Mouse (Mus musculus) 3134 (cell line): ENCODE data around the gene S100a6.

ENCODE experiments used
- DNase-seq: peaks from one replicate; pipeline ENCODE4 v3.0.0-alpha.2; 2011; ENCODE audit warnings: low spot score; ENCODE audit not compliant: insufficient read length; ENCODE audit errors: extremely low read depth

The S100a6 gene

DNA sequence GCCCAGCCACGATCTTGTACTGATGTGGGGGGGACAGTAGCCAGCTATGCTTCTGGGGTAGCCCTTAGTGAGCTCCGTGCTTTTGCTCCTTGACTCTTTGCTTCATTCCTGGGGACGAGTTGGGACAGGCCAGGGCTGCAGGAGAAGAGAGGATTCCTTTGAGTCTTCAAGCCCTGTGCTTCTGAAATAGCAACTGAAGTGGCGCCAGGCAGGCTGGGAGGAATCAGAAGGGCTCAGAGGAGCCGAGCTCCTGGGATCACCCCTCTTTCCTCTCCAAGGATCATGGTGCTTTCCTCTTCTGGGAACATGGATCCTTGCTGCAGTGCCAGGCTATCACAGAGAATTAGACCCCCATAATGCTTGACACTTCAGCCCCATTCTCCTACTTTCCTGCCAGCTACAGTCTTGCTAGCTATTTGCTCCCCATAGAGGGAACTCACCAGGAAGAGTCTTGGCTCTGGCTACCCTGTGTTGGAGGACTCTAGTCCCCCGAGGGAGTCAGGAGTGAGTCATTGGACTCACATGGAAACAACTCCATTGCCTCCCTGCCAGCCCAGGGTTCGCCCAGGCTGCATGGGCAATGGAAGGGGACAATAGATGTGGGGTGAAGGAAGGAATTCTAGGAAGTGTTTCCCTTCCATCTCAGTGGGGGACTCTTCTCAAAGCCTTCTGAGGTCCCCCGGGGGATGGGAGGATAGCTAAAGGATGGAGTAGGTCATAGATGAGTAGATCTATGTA is 12.1 kb upstream of the S100a6 start:
- peak; percentile 71 for DNase-seq

DNA sequence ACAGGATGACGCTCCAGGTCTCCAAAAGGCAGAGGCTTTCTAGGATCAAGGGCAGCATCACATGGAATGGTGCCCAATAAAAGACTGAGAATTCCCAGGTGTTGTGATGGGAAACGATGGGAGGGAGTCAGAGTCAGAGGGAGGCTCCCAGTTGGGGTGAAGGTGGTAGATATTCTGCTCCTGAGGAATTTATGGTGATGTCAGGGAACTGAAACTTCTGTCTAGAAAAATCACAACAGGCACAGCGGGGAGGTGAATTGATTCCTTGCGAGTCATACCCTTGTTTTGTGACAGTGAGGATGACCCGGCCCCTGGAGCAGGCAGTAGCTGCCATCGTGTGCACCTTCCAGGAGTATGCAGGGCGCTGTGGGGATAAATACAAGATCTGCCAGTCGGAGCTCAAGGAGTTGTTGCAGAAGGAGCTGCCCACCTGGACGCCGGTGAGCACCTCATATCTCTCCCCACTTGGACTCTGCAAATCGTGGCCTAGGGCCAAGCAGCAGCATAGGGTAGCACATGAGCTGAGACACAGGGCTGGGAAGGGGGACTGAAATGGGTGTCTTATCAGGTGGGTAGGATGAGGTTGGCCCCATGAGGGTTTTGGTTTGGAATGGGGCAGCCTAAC is 11.1 kb upstream of the S100a6 start, which contains the start of gene Gm42674:
Gene Gm42674, plus strand, starts transcription at position 419 of the 625 bp plus-strand sequence.
- peak; percentile 30 for DNase-seq

DNA sequence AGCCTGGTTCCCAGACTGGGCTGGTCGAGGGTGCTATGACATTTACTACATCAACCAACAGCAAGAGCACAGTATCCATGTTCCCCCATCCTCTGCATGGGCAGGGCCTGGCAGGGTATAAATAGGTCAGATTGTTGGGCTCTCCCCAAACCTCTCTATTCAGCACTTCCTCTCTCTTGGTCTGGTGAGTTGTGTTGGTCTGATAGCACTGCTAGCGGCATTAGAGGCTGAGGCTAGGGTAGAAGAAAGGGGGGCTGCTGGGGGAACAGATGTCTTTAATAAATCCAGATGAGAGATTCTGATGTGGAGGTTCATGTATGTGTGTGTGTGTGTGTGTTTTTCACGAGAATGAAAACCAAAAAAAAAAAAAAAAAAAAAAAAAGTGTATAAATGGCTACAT is 9.1 kb upstream of the S100a6 start, which contains the start of gene S100a4:
Gene S100a4, plus strand, starts transcription at position 149 of the 400 bp plus-strand sequence.
- peak; percentile 83 for DNase-seq

DNA sequence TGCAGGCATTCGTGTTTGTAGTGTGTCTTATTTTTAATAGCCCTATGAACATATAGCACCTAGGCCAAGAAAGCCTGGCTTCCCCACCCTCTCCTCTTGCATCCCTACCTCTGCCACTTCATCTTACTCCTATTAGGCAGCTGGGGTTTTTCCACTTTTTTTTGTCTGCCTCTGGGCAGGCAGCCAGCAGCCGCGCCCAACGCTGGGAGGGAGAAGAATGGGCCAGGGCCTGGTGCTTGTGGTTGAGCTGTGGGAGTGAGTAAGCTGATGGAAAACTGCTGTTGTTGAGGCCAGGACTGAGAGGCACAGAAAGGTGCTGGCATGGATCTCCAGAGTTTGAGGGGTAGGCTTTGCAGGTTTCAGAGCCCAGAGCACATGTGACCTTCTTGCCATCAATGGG is 8.3 kb upstream of the S100a6 start:
- DNase-seq = peak; percentile 96

DNA sequence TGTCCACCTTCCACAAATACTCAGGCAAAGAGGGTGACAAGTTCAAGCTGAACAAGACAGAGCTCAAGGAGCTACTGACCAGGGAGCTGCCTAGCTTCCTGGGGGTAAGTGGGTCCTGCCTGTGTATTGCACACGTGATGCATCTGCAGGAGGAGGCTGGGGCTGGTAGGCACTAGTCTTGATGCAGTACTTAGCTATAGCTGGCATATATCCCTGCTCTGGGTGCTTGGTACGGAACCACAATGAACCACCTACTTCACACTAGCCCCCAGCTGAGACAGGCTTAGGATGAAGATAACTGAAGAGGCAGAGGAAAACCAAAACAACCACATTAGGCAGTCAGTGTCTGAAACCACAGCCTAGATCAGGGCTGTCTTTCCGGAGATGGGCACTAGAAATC is 7.6 kb upstream of the S100a6 start:
- no peak for DNase-seq

DNA sequence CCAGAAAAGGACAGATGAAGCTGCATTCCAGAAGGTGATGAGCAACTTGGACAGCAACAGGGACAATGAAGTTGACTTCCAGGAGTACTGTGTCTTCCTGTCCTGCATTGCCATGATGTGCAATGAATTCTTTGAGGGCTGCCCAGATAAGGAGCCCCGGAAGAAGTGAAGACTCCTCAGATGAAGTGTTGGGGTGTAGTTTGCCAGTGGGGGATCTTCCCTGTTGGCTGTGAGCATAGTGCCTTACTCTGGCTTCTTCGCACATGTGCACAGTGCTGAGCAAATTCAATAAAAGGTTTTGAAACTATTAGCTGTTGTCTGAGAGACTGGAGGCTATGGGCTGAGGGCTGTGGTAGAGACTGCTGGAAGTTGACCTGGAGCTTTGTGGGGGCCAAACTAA is 6.9 kb upstream of the S100a6 start:
- DNase-seq = no peak

DNA sequence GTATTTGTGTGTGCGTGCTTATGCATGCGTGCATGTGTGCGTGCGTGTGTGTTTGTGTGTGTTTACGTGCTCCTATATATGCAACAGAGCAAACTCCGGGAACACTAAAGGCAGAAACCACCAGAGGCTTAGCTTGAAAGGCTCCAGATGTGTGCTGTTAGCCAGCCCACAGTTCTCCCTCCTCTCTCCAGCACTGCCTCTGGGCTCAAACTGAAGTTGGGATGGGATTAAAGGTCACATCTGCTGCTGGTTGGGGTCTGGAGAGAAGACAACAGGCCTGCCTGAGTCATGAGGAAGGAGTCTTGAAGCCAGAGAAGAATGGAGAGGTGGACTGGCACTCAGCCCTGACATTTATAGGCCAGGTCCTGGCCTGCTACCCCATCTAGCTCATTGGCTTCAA is 6.5 kb upstream of the S100a6 start:
- peak; percentile 56 for DNase-seq

DNA sequence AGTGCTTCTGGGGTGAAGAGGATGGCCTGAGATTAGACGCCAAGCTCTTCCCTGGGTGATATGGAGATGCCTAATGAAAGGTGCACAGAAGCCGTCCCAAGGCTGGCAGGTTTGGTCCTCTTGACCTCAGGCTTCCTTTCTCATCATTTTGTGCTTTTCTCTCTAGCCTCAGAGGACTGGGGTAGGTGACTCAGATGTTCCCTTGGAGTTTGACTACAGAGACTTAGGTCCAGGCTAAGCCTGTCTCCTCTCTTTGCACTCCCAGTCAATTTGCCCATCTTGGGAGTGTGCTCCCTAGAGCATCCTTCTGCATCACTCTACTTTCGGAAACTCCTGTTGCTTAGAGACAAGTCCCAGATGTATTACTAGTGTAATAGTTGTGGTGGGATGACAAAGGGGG is 5.3 kb upstream of the S100a6 start:
- DNase-seq = peak; percentile 41

DNA sequence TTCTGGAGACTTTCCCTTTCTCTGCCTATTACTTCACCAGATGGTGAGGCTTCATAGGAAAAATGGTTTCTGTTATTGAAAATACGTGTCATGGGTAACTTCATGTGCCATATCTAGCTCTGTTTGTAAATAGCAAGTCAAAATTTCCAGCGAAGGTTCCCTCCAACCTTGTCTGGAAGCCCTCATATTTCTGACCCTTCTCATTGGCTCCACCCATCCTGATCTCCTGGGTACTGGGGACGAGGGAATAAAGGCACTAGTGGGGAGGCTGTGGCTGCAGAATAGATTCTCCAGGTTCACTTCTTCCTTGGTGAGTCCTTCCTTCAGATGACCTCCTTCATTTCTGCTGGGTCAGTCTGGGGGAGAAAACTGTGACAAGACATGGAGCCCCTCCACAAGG is 4.5 kb upstream of the S100a6 start, which contains the start of gene S100a5:
Gene S100a5, plus strand, starts transcription at position 301 of the 400 bp plus-strand sequence.
- no peak for DNase-seq

DNA sequence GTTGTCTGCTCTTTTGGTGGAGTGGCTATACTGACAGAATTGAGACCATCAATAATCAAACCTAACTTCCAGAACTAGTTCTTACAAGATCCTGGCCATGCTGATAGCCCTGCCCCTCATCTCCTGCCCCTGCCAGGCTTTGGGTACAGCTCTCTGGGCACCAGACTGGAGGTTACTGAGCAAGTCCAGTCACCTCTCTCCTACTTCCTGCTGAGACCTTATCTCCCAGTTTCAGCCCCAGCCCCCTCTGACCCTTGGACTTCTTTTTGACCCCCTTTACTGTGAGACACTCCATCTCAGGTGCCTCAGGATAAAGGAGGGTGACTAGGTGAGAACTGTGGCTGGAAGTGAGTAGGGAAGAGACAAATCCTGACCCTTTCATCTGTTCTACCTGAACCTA is 3.6 kb upstream of the S100a6 start:
- no peak for DNase-seq

DNA sequence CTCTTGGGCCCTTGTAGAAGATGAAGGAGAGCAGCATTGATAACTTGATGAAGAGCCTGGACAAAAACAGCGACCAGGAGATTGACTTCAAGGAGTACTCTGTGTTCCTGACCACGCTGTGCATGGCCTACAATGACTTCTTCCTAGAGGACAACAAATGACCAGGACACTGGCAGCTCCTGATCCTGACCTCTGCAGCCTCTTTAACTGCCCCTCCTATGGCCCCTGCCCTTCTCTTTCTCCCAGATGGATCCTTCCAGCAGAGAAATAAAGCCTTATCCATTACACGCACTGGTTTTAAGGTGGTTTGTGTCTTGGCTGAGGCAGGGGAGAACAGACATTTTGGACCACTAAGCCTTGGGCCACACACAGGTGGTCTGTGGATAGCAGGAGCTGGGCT is 1.2 kb upstream of the S100a6 start:
- no peak for DNase-seq

DNA sequence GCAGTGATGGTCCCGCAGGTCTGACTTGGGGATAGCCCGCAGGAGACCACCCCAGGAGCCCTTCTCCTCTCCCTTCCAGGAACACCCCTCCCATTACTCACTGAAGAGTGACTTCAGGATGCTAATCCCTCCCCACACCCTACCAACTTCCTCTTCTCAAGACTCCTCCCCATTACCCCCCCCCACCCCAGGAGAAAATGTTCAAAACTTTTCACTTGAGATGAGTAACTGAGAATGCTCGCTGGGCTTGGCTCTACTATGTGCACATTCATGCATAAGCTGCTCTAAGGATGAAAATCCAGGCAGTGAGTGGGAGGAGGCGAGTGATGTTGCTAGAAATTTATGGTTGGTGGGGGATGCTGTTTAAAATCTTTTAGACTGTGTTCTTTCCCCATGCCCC is 621 bp upstream of the S100a6 start:
- peak; percentile 71 for DNase-seq

DNA sequence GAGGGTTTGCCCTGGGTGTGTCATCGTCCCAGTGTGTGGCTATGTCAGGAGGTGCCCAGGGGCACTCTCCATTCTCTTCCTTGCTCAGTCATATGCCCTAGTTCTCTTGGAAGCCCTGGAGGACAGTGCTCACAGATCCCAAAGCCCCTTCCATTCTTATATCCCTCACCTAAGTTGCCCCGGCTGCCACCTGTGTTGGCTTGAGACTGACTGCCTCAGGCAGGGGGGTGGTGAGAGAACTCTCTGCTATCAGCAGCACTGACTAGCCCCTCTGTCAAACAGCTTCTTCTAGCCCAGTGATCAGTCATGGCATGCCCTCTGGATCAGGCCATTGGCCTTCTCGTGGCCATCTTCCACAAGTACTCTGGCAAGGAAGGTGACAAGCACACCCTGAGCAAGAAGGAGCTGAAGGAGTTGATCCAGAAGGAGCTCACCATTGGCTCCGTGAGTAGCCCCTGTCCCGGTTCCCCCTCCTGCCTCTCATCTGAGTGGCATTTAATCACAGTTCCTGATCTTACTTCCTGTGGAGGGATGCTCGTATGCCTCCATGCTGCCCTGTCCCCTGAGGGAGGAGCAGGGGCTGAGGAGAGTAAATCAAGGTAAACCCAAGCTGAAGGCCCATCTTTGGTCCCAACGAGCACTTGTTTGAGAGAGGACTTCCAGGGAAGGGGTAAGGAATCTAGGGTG is 922 bp downstream of the S100a6 start:
- no peak for DNase-seq

DNA sequence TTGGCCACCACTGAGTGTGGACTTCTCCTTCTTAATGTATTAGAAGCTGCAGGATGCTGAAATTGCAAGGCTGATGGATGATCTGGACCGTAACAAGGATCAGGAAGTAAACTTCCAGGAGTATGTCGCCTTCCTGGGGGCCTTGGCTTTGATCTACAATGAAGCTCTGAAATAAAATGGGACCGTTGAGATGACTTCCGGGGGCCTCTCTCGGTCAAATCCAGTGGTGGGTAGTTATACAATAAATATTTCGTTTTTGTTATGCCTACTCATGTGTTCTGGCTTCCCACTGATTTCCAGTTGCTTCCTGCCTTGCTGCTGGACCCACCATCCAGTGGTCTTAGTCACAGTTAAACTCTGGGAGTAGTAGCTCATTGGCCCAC is 1.5 kb downstream of the S100a6 start:
- DNase-seq = no peak

DNA sequence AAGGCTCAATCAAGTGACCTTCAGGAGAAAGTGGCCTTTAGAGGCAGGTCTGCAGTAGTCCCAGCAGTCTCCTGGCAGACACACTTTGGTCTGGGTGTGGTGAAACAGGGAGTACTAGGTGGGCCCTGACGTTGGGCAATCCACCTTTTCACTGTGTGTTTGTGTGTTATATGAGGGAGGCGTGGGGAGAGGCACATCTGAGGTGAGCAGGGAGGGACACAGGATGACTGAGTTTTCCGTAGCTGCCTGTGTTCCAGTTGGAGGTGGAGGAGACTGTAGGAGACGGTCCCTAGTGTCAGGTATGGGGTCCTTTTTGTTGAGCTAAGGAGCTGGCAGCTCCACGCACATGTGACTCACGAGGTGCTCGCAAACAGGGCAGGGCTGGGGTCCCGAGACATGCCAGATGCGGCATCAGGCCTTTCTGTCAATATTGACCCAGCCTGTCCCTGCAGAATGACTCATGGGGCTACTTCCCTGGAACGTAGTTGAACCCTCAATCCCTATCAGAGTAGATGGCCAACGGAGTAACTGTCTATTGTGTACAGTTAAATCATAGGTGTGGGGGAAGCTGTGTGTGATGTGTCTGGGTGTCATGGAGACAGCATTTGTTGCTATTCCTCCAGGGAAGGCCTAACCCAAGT is 2.0 kb downstream of the S100a6 start:
- DNase-seq = peak; percentile 64

DNA sequence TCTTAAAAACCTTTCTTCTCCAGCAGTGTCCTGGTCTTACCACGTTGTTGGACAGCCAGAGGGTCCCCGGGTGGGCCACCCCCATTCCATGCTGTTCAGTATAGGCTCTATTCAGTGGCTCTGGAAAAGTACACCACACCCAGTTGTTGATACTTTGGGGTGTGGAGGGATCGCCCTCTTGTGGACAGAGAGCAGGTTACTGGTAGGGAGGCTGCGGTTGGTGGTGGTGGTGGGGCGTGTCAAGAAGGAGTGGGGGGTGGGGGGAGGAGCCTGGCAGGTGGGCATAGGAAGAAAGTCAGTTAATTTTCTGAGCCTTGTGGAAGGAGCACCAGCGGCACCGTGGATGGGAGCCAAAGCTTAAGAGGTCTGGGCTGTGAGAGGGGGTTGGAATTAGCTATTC is 2.7 kb downstream of the S100a6 start:
- DNase-seq = peak; percentile 81

DNA sequence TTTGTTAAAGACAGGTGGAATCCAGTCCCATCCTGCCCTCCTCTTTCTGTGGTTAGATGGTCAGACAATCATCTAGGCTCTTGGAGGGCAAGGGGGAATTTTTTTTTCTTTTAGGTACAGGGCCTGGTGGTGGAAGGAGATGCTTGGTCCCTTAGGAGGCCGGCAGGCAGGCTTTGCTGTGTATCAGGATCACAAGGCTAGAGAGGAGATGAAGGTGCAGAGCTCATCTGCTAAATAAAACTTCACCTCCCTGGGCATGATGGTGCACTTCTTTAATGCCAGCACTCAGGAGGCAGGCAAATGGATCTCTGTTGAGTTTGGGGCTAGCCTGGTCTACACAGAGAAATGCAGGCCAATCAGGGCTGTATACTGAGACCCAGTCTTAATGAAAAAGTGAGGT is 3.2 kb downstream of the S100a6 start:
- DNase-seq = peak; percentile 28

DNA sequence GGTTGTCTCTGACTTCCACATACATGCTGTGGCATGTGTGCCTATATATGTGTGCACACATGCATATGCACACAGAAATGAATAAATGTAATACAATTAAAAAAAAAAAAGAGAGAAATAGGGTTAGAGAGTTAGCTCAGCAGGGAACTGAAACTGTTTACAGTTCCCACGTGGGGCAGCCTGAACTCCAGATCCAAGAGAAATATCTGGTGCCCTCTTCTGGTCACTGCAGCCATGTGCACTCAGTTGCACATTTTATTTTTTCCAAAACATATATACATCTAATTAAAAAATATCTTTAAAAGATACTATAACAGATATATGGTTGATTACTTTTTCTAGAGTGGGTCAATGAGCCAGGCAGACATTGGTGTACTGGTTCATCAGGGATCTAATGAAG is 4.9 kb downstream of the S100a6 start:
- no peak for DNase-seq

DNA sequence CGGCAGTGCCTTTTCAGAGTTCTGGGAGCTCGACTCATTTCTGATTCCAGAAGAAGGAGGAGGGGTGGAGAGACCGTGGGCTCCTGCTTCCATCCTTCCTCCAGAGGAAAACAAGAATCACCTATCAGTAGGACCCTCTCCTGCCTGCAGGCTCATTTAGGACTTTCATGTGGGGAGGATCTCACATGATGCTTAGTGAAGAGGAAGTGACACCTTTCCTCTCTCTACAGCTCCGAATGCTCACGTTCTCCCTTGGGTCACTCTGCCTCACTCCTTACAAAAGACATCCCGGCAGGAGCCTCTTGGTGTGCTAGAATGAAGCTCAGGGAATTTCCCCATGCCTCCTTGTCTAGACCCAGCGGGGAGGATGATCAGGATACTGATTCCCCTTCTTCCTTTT is 8.9 kb downstream of the S100a6 start:
- DNase-seq = no peak

DNA sequence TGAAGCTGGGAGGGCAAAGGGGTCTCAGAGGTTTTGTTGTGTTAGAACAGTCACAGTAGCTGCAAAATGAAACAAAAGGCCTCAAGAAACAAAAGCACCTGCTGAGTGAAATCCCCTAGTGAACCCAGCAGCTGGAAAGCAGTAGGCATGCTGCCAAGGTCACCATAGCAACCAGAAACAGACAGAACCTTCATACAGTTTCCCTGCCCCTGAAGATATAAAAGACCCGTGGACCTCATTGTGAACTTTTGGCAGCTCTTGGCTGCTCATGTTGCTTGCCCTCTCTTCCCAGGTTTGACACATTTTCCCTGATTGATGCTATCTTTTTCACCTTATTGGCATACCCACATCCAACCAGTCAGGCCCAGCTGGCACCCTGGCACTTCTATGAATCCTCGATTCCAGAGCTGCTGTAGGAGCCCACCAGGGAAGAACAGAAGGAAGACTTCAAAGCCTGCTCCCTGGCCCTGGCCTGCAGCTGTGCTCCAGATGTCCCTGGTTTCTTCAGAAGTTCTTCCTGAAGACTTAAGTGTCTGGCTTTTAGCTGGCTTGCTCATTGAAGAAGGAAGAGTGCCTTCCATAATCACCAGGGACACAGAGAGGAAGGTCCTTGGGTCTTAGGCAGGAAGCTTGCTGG is 10.9 kb downstream of the S100a6 start:
- DNase-seq = no peak

DNA sequence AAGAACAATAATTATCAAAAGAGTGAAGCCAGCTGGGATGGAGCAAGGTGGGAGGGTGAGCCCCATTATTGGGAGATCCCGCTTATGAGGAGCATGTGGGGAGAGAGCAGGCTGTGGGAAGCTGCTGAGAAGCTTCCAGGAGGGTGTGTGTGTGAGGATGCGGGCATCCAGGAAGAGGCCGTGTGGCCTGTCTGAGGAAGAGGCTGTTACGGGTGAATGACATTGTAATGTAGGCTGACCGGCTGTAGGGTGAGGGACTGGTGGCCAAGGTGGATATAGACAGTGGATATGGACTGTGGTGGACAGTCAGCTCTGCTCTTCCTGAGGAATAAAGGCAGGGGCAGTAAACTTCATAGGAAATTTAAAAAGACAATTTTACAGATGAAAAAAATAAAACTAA is 12.8 kb downstream of the S100a6 start:
- no peak for DNase-seq
